ENCODE assay signal across 32 mouse cellular contexts in genomic region chr3:68817321-68817720, GRCm38 (mm10).
"Had no signal": no experiment of that assay in that cellular context is flagged by ENCODE, and none has a peak within 500 bp of the region (broad histone marks: within the 10 kb centered on the region; RNA-seq: fewer than 3 reads in every experiment).

No protein-coding gene starts in this region.

- ATAC-seq: hindbrain, embryonic 16.5 days; hindbrain, postnatal 0 days; inflammation-experienced regulatory T-cells, adult 6 months; intestine, embryonic 15.5 days; intestine, embryonic 16.5 days; intestine, postnatal 0 days had no signal

- H3K27me3 ChIP-seq: heart, embryonic 12.5 days; heart, embryonic 13.5 days; heart, embryonic 15.5 days; hindbrain, embryonic 12.5 days; hindbrain, embryonic 13.5 days; hindbrain, embryonic 15.5 days; intestine, embryonic 15.5 days; kidney, embryonic 15.5 days had no signal

- H3K9ac ChIP-seq: heart, embryonic 12.5 days; heart, embryonic 13.5 days; heart, embryonic 15.5 days; hindbrain, embryonic 13.5 days; hindbrain, embryonic 14.5 days; hindbrain, embryonic 15.5 days; intestine, embryonic 15.5 days; kidney, embryonic 15.5 days had no signal

- H3K36me3 ChIP-seq: heart, embryonic 12.5 days; heart, embryonic 13.5 days; heart, embryonic 15.5 days; hindbrain, embryonic 10.5 days; hindbrain, embryonic 12.5 days; hindbrain, embryonic 13.5 days; hindbrain, embryonic 15.5 days; intestine, embryonic 15.5 days; kidney, embryonic 15.5 days had no signal

- H3K9me3 ChIP-seq: heart, embryonic 12.5 days; heart, embryonic 13.5 days; heart, embryonic 15.5 days; hindbrain, embryonic 10.5 days; hindbrain, embryonic 12.5 days; hindbrain, embryonic 13.5 days; hindbrain, embryonic 15.5 days; intestine, embryonic 15.5 days; kidney, embryonic 15.5 days had no signal

- DNase-seq: heart, postnatal 10 days; heart, postnatal 4 days; kidney, adult 11 months; kidney, adult 18-20 months; kidney, adult 2 months; kidney, adult 8-10 months; kidney, adult 9 months; kidney, postnatal 10 days; kidney, postnatal 14 days; kidney, postnatal 25 days; kidney, postnatal 36 days; kidney, postnatal 4 days; layer of hippocampus, adult 9-11 months; layer of hippocampus, postnatal 36 days had no signal

- H3K4me3 ChIP-seq: heart, embryonic 12.5 days; heart, embryonic 13.5 days; heart, embryonic 15.5 days; hindbrain, embryonic 10.5 days; hindbrain, embryonic 12.5 days; hindbrain, embryonic 13.5 days; hindbrain, embryonic 15.5 days; intestine, embryonic 15.5 days; kidney, embryonic 15.5 days; layer of hippocampus, adult 2 months; left cerebral cortex, adult 2 months had no signal

- H3K4me2 ChIP-seq: heart, embryonic 12.5 days; heart, embryonic 13.5 days; heart, embryonic 15.5 days; hindbrain, embryonic 12.5 days; hindbrain, embryonic 13.5 days; hindbrain, embryonic 14.5 days; hindbrain, embryonic 15.5 days; intestine, embryonic 15.5 days; kidney, embryonic 15.5 days had no signal

- H3K4me1 ChIP-seq: heart, embryonic 15.5 days; hindbrain, embryonic 15.5 days; intestine, embryonic 15.5 days had no signal

- H3K27ac ChIP-seq: heart, embryonic 13.5 days; heart, embryonic 15.5 days; hindbrain, embryonic 10.5 days; hindbrain, embryonic 12.5 days; hindbrain, embryonic 13.5 days; hindbrain, embryonic 14.5 days; hindbrain, embryonic 15.5 days; hindbrain, postnatal 0 days; intestine, embryonic 15.5 days; kidney, embryonic 15.5 days; kidney, postnatal 0 days; layer of hippocampus, adult 2 months; left cerebral cortex, adult 2 months had no signal
